In the genomic region with DNA sequence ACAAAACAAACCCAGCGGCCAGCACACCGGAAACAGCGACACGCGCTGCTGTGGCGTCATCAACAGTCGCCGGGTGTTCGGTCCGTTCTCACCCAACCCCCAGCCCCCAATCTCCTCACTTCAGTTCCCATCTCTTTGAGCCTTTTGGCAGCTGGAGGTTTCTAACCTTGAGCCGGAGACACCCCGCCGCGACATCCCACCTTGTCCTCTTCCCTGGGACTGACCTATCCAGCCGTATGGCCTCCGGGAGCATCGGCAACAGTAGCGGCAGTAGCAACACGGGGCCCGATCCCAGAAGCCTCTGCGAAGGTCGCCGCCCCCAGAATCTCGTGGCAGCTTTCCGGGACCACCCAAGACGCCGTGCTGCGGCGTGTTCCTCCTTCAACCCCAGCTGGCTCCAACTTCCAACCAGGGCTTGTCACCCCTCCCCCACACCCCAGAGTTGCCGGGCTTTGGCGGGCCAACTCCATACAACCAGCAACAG, we compare ENCODE assay signal across 8 mouse cellular contexts. TPM values are rescaled to one million over a fixed set of nuclear protein-coding genes. Genes with fewer than 3 reads are reported as not detected.
DNase-seq lines count a peak whose midpoint lies in the region; ATAC-seq and TF ChIP-seq lines count a peak whose summit lies in the region.

Slc25a53 (minus strand) TSS at position 303 of the 484 bp plus-strand sequence.

- WGBS in lung, embryonic 15.5 days = 12% methylated on average over 31 of the region's 31 CpGs
- 20% methylated on average over 31 of the region's 31 CpGs for WGBS in olfactory bulb, adult 2 months

- no peak for TF ChIP-seq POLR2A in olfactory bulb, adult 2 months (IDR thresholded peaks at IDR 0.05; ENCODE audit: insufficient read depth, low read depth, low read length)

- peak within 1 kb of the TSS; percentile 55 for H3K4me3 ChIP-seq in lung, embryonic 15.5 days
- peak within 1 kb of the TSS; percentile 99 for H3K4me3 ChIP-seq in olfactory bulb, adult 2 months (ENCODE audit: insufficient read depth, low read depth, low read length)

- peak within 1 kb of the TSS; percentile 52 for H3K9ac ChIP-seq in lung, embryonic 15.5 days

- peak; percentile 99 for ATAC-seq in hematopoietic stem cell, adult 5-6 weeks (replicated peaks in 1 of 2; ENCODE audit: insufficient read depth in 1 of 2, low FRiP score in 2 of 2, low TSS enrichment in 1 of 2, low read depth in 1 of 2, poor library complexity in 2 of 2, severe bottlenecking in 2 of 2)
- ATAC-seq in lung, embryonic 15.5 days (ENCODE audit: borderline replicate concordance, extremely low read depth, low FRiP score, low TSS enrichment) = peak; percentile 96

- H3K27ac ChIP-seq in lung, embryonic 15.5 days = peak within 1 kb of the TSS; percentile 93
- peak within 1 kb of the TSS; percentile 100 for H3K27ac ChIP-seq in olfactory bulb, adult 2 months (ENCODE audit: insufficient read depth, low read depth, low read length)

- peak within 1 kb of the TSS; percentile 57 for H3K4me2 ChIP-seq in lung, embryonic 15.5 days

- DNase-seq in MN1 (ENCODE audit: low spot score) = peak; percentile 78
- peak; percentile 76 for DNase-seq in cerebellum, adult 8-10 months
- DNase-seq in forelimb bud, embryonic 11.5 days (ENCODE audit: low read depth, low spot score) = peak; percentile 91
- peak; percentile 35 for DNase-seq in layer of hippocampus, adult 9-10 months (ENCODE audit: low spot score)
- peak; percentile 68 to 74 for DNase-seq in thymus, adult 18-20 months

- TF ChIP-seq CTCF in olfactory bulb, adult 2 months (IDR thresholded peaks at IDR 0.05; ENCODE audit: insufficient read depth, low read depth, low read length) = no peak

- H3K9me3 ChIP-seq in lung, embryonic 15.5 days = no peaks in the 10 kb centered on the region

- no peaks in the 10 kb centered on the region for H3K36me3 ChIP-seq in lung, embryonic 15.5 days

- H3K27me3 ChIP-seq in lung, embryonic 15.5 days = no peaks in the 10 kb centered on the region

- no peaks in the 10 kb centered on the region for H3K4me1 ChIP-seq in lung, embryonic 15.5 days
- H3K4me1 ChIP-seq in olfactory bulb, adult 2 months (ENCODE audit: control insufficient read depth, insufficient read depth, low read length) = no peaks in the 10 kb centered on the region

RNA-seq across cellular contexts. Expression of gene Slc25a53, which starts in this region (rescaled TPM):
- 5.6 and 10.0 TPM in 2 replicates for total RNA-seq in hematopoietic stem cell, adult 5-6 weeks (2017)
- 12.1 and 14.6 TPM in 2 replicates for polyA plus RNA-seq in lung, embryonic 15.5 days (2015; fragmentation: Nextera tagmentation; extraction: Ambion mirVana)
- not detected in 2 replicates for polyA plus RNA-seq in olfactory bulb, adult 2 months (2012; ENCODE audit: insufficient read depth, insufficient read length, low replicate concordance, missing spikeins)

Comparison
In these comparisons a context has a peak if more than half of its experiments do, and no peak if none do; other contexts are left out.
1. Peak in every context shown above with its lines: DNase-seq, ATAC-seq, H3K4me3 ChIP-seq and H3K27ac ChIP-seq.
2. DNase-seq: peak in every context shown above with its lines; median percentile 91 in forelimb bud, embryonic 11.5 days; 78 in MN1; 76 in cerebellum, adult 8-10 months; 71 in thymus, adult 18-20 months; 35 in layer of hippocampus, adult 9-10 months.